Mouse (Mus musculus): Measurements from ENCODE around the gene Alg1. TPM values are rescaled to one million over a fixed set of nuclear protein-coding genes. Genes with fewer than 3 reads are reported as not detected.
A peak's percentile ranks its signal among the peaks of the same experiment; 100 is the strongest.
"Not testable (repeated sequence)": the region's sequence is repeated elsewhere in the genome, so short reads cannot be mapped to it uniquely, and the experiment has no call there.

Gene Alg1
- polyA plus RNA-seq, 1 experiment from 2014 or later, result 27.8 TPM

DNA sequence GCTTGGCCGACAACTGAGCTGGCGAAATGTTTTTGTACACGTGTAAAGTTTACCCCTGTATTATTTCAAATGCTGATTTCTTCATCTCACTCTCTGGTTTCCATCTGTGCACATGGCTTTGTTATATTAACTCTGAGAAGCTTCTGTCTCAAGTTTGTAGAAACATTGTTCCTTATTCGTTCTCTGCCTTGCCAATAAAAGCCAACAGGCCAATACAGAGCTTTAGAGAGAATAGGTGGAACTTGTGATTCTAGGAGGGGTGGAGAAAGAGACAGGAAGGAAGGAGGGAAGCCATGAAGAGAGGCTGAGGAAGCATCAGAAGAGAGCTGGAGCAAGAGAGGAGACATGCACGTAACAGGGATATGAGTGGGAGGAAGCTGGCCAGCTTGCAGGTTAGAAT lies 27.4 kb upstream of the Alg1 start:
- no peak overlapping the region for H3K27ac ChIP-seq
- 77% methylated on average over 5 of the region's 5 CpGs for WGBS
- no peak overlapping the region for H3K4me2 ChIP-seq

DNA sequence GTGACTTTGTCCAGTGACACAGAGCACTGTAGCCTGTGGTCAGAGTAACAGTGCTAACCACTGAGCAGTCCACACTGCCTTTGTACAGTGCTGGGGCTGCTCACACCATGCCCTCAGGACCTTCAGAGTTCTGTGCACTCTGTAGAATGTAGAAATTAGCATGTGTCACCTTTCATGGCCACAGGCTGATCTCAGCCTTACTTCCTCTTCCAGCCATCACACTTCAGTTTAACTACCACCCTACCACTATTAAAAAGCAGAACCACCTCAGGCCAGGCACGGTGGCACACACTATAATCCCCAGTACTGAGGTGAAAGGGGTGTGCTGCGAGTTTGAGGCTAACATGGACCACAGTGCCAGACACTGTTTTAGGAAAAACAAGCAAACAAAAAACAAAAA lies 23.1 kb upstream of the Alg1 start:
- ATAC-seq (ENCODE audit: insufficient number of reproducible peaks, insufficient read depth, low FRiP score, low TSS enrichment, low read depth), result no peak
- H3K4me3 ChIP-seq (replicated peaks), result no peak overlapping the region
- H3K9ac ChIP-seq (replicated peaks), result no peak overlapping the region
- H3K36me3 ChIP-seq, result no peaks in the 10 kb centered on the region
- H3K27ac ChIP-seq, result no peak overlapping the region
- H3K4me1 ChIP-seq (replicated peaks), result no peaks in the 10 kb centered on the region
- WGBS, result 61% methylated on average over 2 of the region's 2 CpGs
- H3K4me2 ChIP-seq, result no peak overlapping the region
- H3K27me3 ChIP-seq, result no peaks in the 10 kb centered on the region; the same call in 1 of the 2 replicates
- H3K9me3 ChIP-seq, result no peaks in the 10 kb centered on the region

More for the DNA sequence above, 27.4 kb upstream of the Alg1 start:
- ATAC-seq (ENCODE audit: insufficient number of reproducible peaks, insufficient read depth, low FRiP score, low TSS enrichment, low read depth), result no peak
- Histone ChIP-seq H3K36me3 (no peaks in the 10 kb centered on the region), H3K4me1 (replicated peaks) (0 out of 2 replicates have a peak, but pooled peaks cover 5% of the 10 kb centered on the region), H3K27me3 (peaks cover 8% of the 10 kb centered on the region), H3K4me3 (replicated peaks) (no peak overlapping the region), H3K9me3 (no peaks in the 10 kb centered on the region), H3K9ac (replicated peaks) (no peak overlapping the region)

DNA sequence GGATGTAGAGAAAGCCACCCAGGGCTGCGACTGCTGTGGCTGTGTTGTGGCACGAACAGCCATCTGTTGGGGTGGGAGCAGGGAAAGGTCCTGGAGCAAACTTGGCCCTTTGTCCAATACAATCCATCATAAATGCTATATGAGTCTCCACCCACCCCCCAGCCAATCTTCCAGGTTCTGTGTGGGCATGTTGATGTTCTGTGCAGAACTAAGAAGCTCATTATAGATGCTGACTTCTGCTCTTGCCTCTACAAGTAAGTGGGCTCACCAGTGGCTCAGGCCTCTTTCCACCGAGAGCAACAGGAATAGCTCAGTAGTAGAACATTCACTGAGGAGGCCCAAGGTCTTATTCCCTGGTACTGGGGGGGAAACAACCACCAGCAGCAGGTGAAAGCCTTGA lies 21.3 kb upstream of the Alg1 start:
- Histone ChIP-seq H3K9me3 (no peaks in the 10 kb centered on the region), H3K4me3 (replicated peaks) (no peak overlapping the region), H3K4me1 (replicated peaks) (no peaks in the 10 kb centered on the region), H3K9ac (replicated peaks) (no peak overlapping the region), H3K27me3 (peaks cover under 1% of the 10 kb centered on the region; the same call in 1 of the 2 replicates), H3K36me3 (no peaks in the 10 kb centered on the region), H3K27ac (no peak overlapping the region), H3K4me2 (no peak overlapping the region)
- 86% methylated on average over 3 of the region's 3 CpGs for WGBS
- ATAC-seq (ENCODE audit: insufficient number of reproducible peaks, insufficient read depth, low FRiP score, low TSS enrichment, low read depth), result no peak

DNA sequence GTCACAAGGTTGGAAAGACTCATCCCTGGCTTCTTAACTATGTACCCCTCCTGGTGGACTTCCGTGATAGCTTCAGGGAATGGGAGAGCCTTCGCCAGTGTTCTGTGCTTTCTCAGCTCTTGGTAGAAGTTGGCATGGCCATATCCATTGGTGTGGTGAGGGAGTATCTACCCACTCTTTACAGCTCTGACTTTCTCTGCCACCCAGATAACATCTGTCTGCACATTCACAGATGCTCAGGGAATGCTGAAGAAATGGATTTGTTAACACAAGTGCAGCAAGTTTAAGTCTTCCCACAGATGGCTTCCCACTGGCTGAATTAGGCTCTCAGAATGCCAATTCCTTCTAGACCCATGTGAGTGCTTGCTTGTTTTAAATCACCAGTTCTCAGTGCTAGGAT lies 19.3 kb upstream of the Alg1 start:
- no peak overlapping the region for H3K27ac ChIP-seq
- no peak overlapping the region for H3K4me3 ChIP-seq (replicated peaks)

DNA sequence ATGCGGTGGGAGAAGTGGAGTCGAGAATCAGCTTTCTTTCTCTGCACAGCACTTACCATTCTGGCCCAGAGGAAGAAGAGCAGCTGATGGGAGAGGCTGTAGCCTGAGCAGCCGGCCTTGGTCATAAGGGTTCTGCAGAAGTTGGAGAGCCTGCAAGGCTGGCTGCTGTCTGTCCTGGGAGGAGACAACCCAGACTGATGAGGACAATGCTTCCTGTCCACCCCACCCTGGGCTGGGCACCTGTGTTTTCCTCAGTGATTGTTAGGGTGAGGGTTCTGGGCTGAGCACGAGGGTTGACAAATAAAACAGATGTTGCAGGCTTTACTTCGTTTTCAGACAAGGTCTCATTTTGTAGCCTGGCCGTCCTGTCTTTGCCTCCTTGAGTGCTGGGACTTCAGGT lies 16.7 kb upstream of the Alg1 start:
- Histone ChIP-seq H3K27ac (no peak overlapping the region), H3K27me3 (peaks cover 22% of the 10 kb centered on the region), H3K9ac (replicated peaks) (no peak overlapping the region), H3K9me3 (no peaks in the 10 kb centered on the region), H3K4me3 (replicated peaks) (no peak overlapping the region), H3K4me1 (replicated peaks) (no peaks in the 10 kb centered on the region), H3K36me3 (no peaks in the 10 kb centered on the region), H3K4me2 (no peak overlapping the region)
- ATAC-seq (ENCODE audit: insufficient number of reproducible peaks, insufficient read depth, low FRiP score, low TSS enrichment, low read depth), result no peak
- 62% methylated on average over 6 of the region's 6 CpGs for whole genome bisulfite sequencing

More for the DNA sequence above, 19.3 kb upstream of the Alg1 start:
- 89% methylated on average over 2 of the region's 2 CpGs for WGBS
- Histone ChIP-seq H3K36me3 (no peaks in the 10 kb centered on the region), H3K9ac (replicated peaks) (no peak overlapping the region), H3K27me3 (peaks cover 16% of the 10 kb centered on the region), H3K4me1 (replicated peaks) (no peaks in the 10 kb centered on the region), H3K4me2 (no peak overlapping the region), H3K9me3 (no peaks in the 10 kb centered on the region)
- no peak for ATAC-seq (ENCODE audit: insufficient number of reproducible peaks, insufficient read depth, low FRiP score, low TSS enrichment, low read depth)

DNA sequence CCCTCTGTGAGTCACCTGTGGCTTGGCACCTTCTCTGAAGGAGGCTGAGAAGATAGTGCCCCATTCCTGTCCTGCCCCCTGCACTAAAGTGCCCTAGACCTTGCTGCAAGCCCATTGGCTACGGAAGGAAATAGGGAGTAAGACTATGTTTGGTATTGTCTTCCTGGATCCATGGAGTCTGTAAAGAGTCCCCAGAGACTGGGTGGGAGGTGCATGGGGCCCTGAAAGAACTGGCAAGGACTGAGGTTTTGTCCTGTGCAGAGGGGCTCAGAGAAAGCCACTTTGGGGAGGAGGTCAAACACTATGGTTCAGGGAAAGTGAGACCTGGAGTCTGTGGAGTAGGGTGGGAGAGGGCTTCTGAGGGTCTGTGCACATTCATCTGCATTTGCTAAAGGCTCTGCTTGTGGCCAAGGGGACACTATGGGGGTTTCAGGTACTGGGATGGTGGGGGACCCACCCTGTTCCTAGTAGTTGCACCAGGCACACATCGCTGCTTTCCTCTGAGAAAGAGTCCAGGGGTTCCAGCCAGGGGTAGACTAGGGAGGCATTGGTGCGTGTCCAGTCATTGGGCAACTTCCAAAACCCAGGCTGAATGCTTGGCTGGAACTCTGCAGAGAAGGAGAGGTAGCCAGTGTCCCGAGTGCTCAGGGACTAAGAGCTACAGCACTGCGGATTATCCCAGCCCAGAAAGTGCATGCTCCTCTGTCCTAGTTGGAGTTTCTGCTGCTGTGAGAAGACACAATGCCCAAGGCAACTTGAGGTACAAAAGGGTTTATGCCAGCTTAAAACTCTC lies 15.9 kb upstream of the Alg1 start:
- Histone ChIP-seq H3K27ac (no peak overlapping the region), H3K36me3 (no peaks in the 10 kb centered on the region), H3K4me3 (replicated peaks) (no peak overlapping the region), H3K9ac (replicated peaks) (no peak overlapping the region), H3K4me2 (no peak overlapping the region), H3K9me3 (no peaks in the 10 kb centered on the region), H3K27me3 (peaks cover 22% of the 10 kb centered on the region), H3K4me1 (replicated peaks) (no peaks in the 10 kb centered on the region)
- WGBS, result 74% methylated on average over 5 of the region's 5 CpGs
- no peak for ATAC-seq (ENCODE audit: insufficient number of reproducible peaks, insufficient read depth, low FRiP score, low TSS enrichment, low read depth)

DNA sequence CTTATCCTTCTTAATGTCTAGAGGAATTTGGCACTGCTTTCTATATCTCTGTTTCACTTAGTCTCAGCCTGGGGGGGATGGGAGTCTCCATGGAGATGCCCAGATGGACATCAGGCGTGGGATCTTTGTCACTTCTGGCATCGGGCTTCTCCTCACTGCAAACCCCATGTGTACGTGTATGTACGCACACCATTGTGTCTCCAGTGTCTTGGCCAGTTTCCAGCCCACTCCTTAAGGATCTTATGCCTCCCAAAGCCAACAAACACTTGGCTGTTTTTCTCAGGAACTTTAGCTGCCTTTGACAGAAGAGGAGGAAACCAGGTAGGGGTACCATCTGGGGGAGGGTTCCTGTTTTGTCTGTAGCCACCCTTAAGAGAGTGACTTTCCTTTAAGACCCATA lies 12.0 kb upstream of the Alg1 start:
- H3K9ac ChIP-seq (replicated peaks), result no peak overlapping the region
- ATAC-seq (ENCODE audit: insufficient number of reproducible peaks, insufficient read depth, low FRiP score, low TSS enrichment, low read depth), result no peak
- no peak overlapping the region for H3K4me3 ChIP-seq (replicated peaks)
- no peaks in the 10 kb centered on the region for H3K36me3 ChIP-seq
- 85% methylated on average over 4 of the region's 4 CpGs for WGBS
- no peak overlapping the region for H3K4me2 ChIP-seq
- H3K4me1 ChIP-seq (replicated peaks), result no peaks in the 10 kb centered on the region
- H3K9me3 ChIP-seq, result no peaks in the 10 kb centered on the region
- no peak overlapping the region for H3K27ac ChIP-seq
- H3K27me3 ChIP-seq, result peaks cover 22% of the 10 kb centered on the region

DNA sequence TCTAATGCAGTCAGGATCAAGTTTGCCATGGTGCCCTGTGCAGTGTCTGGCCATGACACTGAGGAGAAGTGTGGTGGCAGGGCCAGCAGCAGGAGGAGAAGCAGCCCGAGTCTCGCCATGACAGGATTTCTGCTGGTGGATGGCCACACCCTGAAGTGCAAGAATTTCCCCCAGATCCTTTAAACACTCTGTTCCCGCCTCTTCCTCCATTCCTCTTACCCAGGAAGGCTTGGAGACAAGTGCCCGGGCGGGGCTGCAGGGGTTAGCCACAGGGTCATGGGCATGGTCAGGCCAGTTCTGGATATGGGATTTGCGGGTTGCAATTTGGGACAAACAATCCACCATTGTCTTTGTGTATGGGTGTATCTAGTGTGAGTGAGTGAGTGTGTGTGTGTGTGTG lies 11.3 kb upstream of the Alg1 start, which contains the start of gene AU021092:
Gene AU021092 (minus strand): TSS at position 160 of the 400 bp plus-strand sequence.
- H3K4me1 ChIP-seq (replicated peaks), result no peaks in the 10 kb centered on the region
- no peaks in the 10 kb centered on the region for H3K9me3 ChIP-seq
- ATAC-seq (ENCODE audit: insufficient number of reproducible peaks, insufficient read depth, low FRiP score, low TSS enrichment, low read depth), result no peak
- WGBS, result 79% methylated on average over 6 of the region's 6 CpGs
- no peak within 1 kb of the TSS for H3K9ac ChIP-seq (replicated peaks)
- H3K27me3 ChIP-seq, result peaks cover 21% of the 10 kb centered on the region
- H3K4me2 ChIP-seq, result no peak within 1 kb of the TSS
- H3K36me3 ChIP-seq, result no peaks in the 10 kb centered on the region
- no peak within 1 kb of the TSS for H3K4me3 ChIP-seq (replicated peaks)
- H3K27ac ChIP-seq, result no peak within 1 kb of the TSS

DNA sequence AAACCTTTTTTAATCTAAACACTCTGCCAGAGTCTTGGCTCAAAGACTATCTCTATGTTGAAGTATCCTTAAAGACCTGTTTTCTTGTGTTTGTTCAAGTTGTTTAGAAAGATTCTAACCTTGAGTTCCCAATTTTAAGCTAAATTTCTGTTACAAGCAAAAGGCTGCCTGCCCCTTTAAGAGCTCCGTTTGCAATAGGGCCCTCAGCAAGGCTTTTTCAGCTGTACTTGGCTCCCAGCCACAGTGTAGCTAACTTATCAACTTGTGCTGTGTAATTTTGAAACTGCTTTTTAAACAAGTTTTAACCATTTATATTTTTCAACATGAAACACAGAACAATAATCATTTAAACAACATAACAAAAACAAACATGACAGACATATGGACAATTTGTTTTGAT lies 6.9 kb upstream of the Alg1 start:
- ATAC-seq (ENCODE audit: insufficient number of reproducible peaks, insufficient read depth, low FRiP score, low TSS enrichment, low read depth); H3K4me2 ChIP-seq; H3K4me1 ChIP-seq (replicated peaks); H3K9ac ChIP-seq (replicated peaks); H3K27ac ChIP-seq; H3K27me3 ChIP-seq; H3K9me3 ChIP-seq; H3K4me3 ChIP-seq (replicated peaks); H3K36me3 ChIP-seq: not testable (repeated sequence)
- WGBS, result 12% methylated on average over 1 of the region's 1 CpGs

DNA sequence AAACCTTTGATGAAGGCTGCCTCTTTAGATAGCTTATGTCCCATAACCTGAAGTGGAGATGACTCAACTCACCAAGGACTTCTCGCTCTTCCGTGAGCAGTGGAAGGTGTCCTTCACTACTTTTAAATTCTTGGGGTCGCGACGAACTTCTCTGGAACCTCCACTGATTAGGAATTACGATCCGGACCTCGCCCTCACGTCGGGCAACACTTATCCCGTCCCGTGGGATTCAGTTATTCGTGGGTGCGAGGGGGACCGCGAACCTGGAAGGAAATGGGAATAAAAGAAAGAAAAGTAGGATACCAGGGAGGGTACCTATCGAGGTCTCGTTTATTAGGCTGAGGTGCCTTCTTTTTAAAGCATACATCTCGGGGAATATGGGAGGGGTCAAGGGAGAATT lies 5.9 kb upstream of the Alg1 start:
- WGBS, result 79% methylated on average over 19 of the region's 19 CpGs
- not testable (repeated sequence) for H3K27ac ChIP-seq; H3K4me1 ChIP-seq (replicated peaks); H3K36me3 ChIP-seq; H3K4me2 ChIP-seq; H3K9ac ChIP-seq (replicated peaks); H3K9me3 ChIP-seq; ATAC-seq (ENCODE audit: insufficient number of reproducible peaks, insufficient read depth, low FRiP score, low TSS enrichment, low read depth); H3K4me3 ChIP-seq (replicated peaks); H3K27me3 ChIP-seq

DNA sequence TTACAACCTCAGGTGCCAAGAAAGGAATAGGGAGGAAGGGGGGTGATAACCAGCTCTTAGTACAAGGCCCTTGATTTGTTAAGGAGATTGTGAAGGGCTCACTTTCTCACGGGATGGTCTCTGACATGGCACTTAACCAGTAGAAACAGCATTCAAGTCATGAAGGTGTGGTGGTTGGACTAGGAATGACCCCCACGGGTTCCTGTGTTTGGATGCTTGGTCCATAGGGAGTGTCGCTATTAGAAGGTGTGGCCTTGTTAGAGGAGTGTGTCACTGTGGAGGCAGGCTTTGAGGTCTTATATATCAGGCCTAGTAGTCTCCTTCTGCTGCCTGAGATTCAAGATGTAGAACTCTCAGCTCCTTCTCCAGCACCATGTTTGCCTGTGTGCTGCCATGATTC lies 5.3 kb upstream of the Alg1 start:
- H3K36me3 ChIP-seq; H3K4me3 ChIP-seq (replicated peaks); H3K4me1 ChIP-seq (replicated peaks); H3K27ac ChIP-seq; H3K27me3 ChIP-seq; H3K4me2 ChIP-seq; ATAC-seq (ENCODE audit: insufficient number of reproducible peaks, insufficient read depth, low FRiP score, low TSS enrichment, low read depth); H3K9me3 ChIP-seq; H3K9ac ChIP-seq (replicated peaks): not testable (repeated sequence)
- 71% methylated on average over 3 of the region's 3 CpGs for WGBS

DNA sequence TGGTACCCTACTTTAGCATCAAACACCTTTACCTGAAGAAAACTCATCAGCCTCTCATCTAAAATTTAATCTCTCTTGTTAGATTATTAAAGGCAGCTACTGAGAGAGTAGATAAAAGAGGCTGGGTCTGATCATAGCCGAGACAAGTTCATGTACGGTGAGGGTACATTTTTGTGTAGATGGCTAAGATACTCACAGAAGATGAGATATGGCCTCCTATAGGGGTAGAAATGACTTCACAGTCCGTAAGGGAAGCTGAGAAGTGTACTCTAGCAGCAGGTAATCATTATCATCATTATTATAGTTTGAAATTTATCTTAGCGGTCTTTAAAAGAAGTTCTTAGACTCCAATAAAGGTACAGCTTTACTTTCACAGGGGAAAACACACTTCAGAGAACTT lies 439 bp upstream of the Alg1 start:
- no peak for ATAC-seq (ENCODE audit: insufficient number of reproducible peaks, insufficient read depth, low FRiP score, low TSS enrichment, low read depth)
- peak overlapping the region; percentile 84 for H3K4me2 ChIP-seq
- 76% methylated on average over 4 of the region's 4 CpGs for WGBS
- 0 out of 2 replicates have a peak, but pooled peaks cover 7% of the 10 kb centered on the region for H3K36me3 ChIP-seq
- peaks cover 10% of the 10 kb centered on the region for H3K4me1 ChIP-seq (replicated peaks)
- no peaks in the 10 kb centered on the region for H3K27me3 ChIP-seq
- H3K9me3 ChIP-seq, result no peaks in the 10 kb centered on the region
- no peak overlapping the region for H3K27ac ChIP-seq
- no peak overlapping the region for H3K9ac ChIP-seq (replicated peaks)
- H3K4me3 ChIP-seq (replicated peaks), result peak overlapping the region; percentile 88

Data from limb, embryonic 12.5 days (tissue).